Mouse (Mus musculus) spleen, embryonic (tissue): Measurements from ENCODE around the gene Gm20696.

Source experiments
- CTCF ChIA-PET: fragments of 350-600 bp; sonication (Branson Sonifier 250); formaldehyde crosslinking; loops from one replicate; lab custom pipeline; 2022; lab: Charles Lee

Gm20696 gene

GRCm38 (mm10) chr6:99340902-99341301 is 325.7 kb downstream of the Gm20696 start:
- CTCF ChIA-PET, result interaction anchor here (1.0 kb wide), 1 partner anchor 37 kb away, joined by 3 read pairs; no protein-coding TSS in a partner anchor

GRCm38 (mm10) chr6:99339986-99340721 is 326.4 kb downstream of the Gm20696 start:
- CTCF ChIA-PET, result interaction anchor here (0.7 to 2.0 kb wide), 5 partner anchors 9 to 67 kb away, joined by 3 to 6 read pairs (median 3); no protein-coding TSS in a partner anchor

- CTCF ChIA-PET, result interaction anchor here (0.5 to 2.0 kb wide), 7 partner anchors 8 to 289 kb away, joined by 3 to 14 read pairs (median 4); no protein-coding TSS in a partner anchor
Observed at GRCm38 (mm10) chr6:99339343-99339620, 327.3 kb downstream of the Gm20696 start.

GRCm38 (mm10) chr6:99338593-99339342 is 327.8 kb downstream of the Gm20696 start:
- CTCF ChIA-PET, result interaction anchor here (0.5 to 2.0 kb wide), 6 partner anchors 8 to 288 kb away, joined by 3 to 14 read pairs (median 4); no protein-coding TSS in a partner anchor

- CTCF ChIA-PET, result interaction anchor here (0.5 to 1.0 kb wide), 4 partner anchors 9 to 75 kb away, joined by 3 to 12 read pairs (median 4); no protein-coding TSS in a partner anchor
Observed at GRCm38 (mm10) chr6:99338174-99338573, 328.4 kb downstream of the Gm20696 start.

GRCm38 (mm10) chr6:99337575-99337974 is 329.0 kb downstream of the Gm20696 start:
- CTCF ChIA-PET, result interaction anchor here (0.6 to 1.0 kb wide), 4 partner anchors 12 to 75 kb away, joined by 4 to 12 read pairs (median 8); no protein-coding TSS in a partner anchor

GRCm38 (mm10) chr6:99336191-99336590 is 330.4 kb downstream of the Gm20696 start:
- CTCF ChIA-PET, result interaction anchor here (0.7 kb wide), 1 partner anchor 49 kb away, joined by 3 read pairs; no protein-coding TSS in a partner anchor

GRCm38 (mm10) chr6:99335174-99335830 is 331.3 kb downstream of the Gm20696 start:
- CTCF ChIA-PET, result interaction anchor here (0.6 to 1.0 kb wide), 3 partner anchors 9 to 191 kb away, joined by 3 to 13 read pairs (median 3); no protein-coding TSS in a partner anchor

- CTCF ChIA-PET, result no interaction called here
Observed at GRCm38 (mm10) chr6:99334255-99334654, 332.3 kb downstream of the Gm20696 start.

- CTCF ChIA-PET, result no interaction called here
Observed at GRCm38 (mm10) chr6:99333127-99333526, 333.5 kb downstream of the Gm20696 start.

- CTCF ChIA-PET, result interaction anchor here (1.1 kb wide), 1 partner anchor 10 kb away, joined by 6 read pairs; no protein-coding TSS in a partner anchor
Observed at GRCm38 (mm10) chr6:99330169-99330568, 336.4 kb downstream of the Gm20696 start.

GRCm38 (mm10) chr6:99328634-99329033 is 338.0 kb downstream of the Gm20696 start:
- CTCF ChIA-PET, result interaction anchor here (1.2 kb wide), 1 partner anchor 193 kb away, joined by 3 read pairs; no protein-coding TSS in a partner anchor

GRCm38 (mm10) chr6:99328146-99328545 is 338.5 kb downstream of the Gm20696 start:
- CTCF ChIA-PET, result interaction anchor here (1.2 kb wide), 1 partner anchor 193 kb away, joined by 3 read pairs; no protein-coding TSS in a partner anchor

- CTCF ChIA-PET, result interaction anchor here (1.2 kb wide), 1 partner anchor 194 kb away, joined by 3 read pairs; no protein-coding TSS in a partner anchor
Observed at GRCm38 (mm10) chr6:99327721-99328120, 338.9 kb downstream of the Gm20696 start.

- CTCF ChIA-PET, result no interaction called here
Observed at GRCm38 (mm10) chr6:99325881-99326280, 340.7 kb downstream of the Gm20696 start.

- CTCF ChIA-PET, result no interaction called here
Observed at GRCm38 (mm10) chr6:99325461-99325860, 341.1 kb downstream of the Gm20696 start.

- CTCF ChIA-PET, result interaction anchor here (0.5 to 0.7 kb wide), 4 partner anchors 15 to 207 kb away, joined by 3 to 20 read pairs (median 8); no protein-coding TSS in a partner anchor
Observed at GRCm38 (mm10) chr6:99322132-99322904, 344.3 kb downstream of the Gm20696 start.

- CTCF ChIA-PET, result interaction anchor here (0.5 kb wide), 1 partner anchor 116 kb away, joined by 3 read pairs; no protein-coding TSS in a partner anchor
Observed at GRCm38 (mm10) chr6:99320444-99320843, 346.2 kb downstream of the Gm20696 start.

- CTCF ChIA-PET, result no interaction called here
Observed at GRCm38 (mm10) chr6:99319415-99320405, 346.9 kb downstream of the Gm20696 start.
